Mouse (Mus musculus): ENCODE data around the gene Ablim1.

- TF ChIP-seq EP300 (optimal IDR thresholded peaks at IDR 0.05) (no peak), CTCF (IDR thresholded peaks at IDR 0.05; ENCODE audit: low read depth) (no peak)
These were observed 285.3 kb downstream of the Ablim1 start for GRCm38 (mm10) chr19:57029461-57029860.

Data from stomach, postnatal 0 days (tissue).